Mouse (Mus musculus): ENCODE measurements around the gene Kcnn1.

DNA sequence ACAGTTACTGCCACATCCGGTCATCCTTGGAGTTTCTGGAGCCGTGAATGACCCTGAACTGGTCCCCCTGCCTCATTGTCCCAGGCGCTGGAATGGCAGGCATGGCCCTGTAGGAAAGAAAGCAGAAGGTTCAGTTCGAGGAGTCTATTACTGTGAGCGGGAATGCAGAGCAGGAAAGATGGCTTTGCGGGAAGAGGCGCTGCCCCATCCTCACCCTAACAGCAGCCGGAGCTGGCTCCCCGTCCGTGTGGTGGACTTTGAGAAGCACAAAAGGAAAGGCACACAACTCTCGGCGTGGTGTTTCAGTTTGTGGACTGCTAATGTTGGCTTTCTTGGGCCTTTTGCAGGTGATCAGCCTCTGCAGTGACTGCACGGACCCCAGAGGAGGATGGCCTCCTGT is 11.4 kb upstream of the Kcnn1 start:
- TF ChIP-seq CTCF (IDR thresholded peaks at IDR 0.05; ENCODE audit: low read depth) (no peak), EP300 (optimal IDR thresholded peaks at IDR 0.05) (no peak)

Data from stomach, postnatal 0 days (tissue).